Mouse (Mus musculus): ENCODE measurements around the gene Cdk14.

Gene Cdk14

GRCm38 (mm10) chr5:5071526-5071925 is 348.6 kb downstream of the Cdk14 start:
- no peak for DNase-seq (ENCODE audit: low spot score in 2 of 2)

- DNase-seq (ENCODE audit: low spot score in 2 of 2), result no peak
These were observed 355.4 kb downstream of the Cdk14 start for GRCm38 (mm10) chr5:5064686-5065085.

- DNase-seq (ENCODE audit: low spot score in 2 of 2), result no peak
These were observed 363.8 kb downstream of the Cdk14 start for GRCm38 (mm10) chr5:5056102-5056883.

GRCm38 (mm10) chr5:5055494-5055893 is 364.6 kb downstream of the Cdk14 start:
- no peak for DNase-seq (ENCODE audit: low spot score in 2 of 2)

- no peak for DNase-seq (ENCODE audit: low spot score in 2 of 2)
These were observed 365.8 kb downstream of the Cdk14 start for GRCm38 (mm10) chr5:5054270-5054669.

GRCm38 (mm10) chr5:5044326-5044725 is 375.8 kb downstream of the Cdk14 start:
- no peak for DNase-seq (ENCODE audit: low spot score in 2 of 2)

GRCm38 (mm10) chr5:5042735-5043134 is 377.4 kb downstream of the Cdk14 start:
- DNase-seq (ENCODE audit: low spot score in 2 of 2), result no peak

GRCm38 (mm10) chr5:5041480-5041879 is 378.6 kb downstream of the Cdk14 start:
- no peak for DNase-seq (ENCODE audit: low spot score in 2 of 2)

GRCm38 (mm10) chr5:5039700-5040284 is 380.3 kb downstream of the Cdk14 start:
- DNase-seq (ENCODE audit: low spot score in 2 of 2), result no peak

- no peak for DNase-seq (ENCODE audit: low spot score in 2 of 2)
These were observed 386.7 kb downstream of the Cdk14 start for GRCm38 (mm10) chr5:5033445-5033844.

- no peak for DNase-seq (ENCODE audit: low spot score in 2 of 2)
These were observed 387.3 kb downstream of the Cdk14 start for GRCm38 (mm10) chr5:5032847-5033246.

GRCm38 (mm10) chr5:5032446-5032845 is 387.7 kb downstream of the Cdk14 start:
- DNase-seq (ENCODE audit: low spot score in 2 of 2), result no peak

GRCm38 (mm10) chr5:5030431-5030830 is 389.7 kb downstream of the Cdk14 start:
- DNase-seq (ENCODE audit: low spot score in 2 of 2), result no peak

- no peak for DNase-seq (ENCODE audit: low spot score in 2 of 2)
These were observed 401.2 kb downstream of the Cdk14 start for GRCm38 (mm10) chr5:5018959-5019358.

- no peak for DNase-seq (ENCODE audit: low spot score in 2 of 2)
These were observed 401.9 kb downstream of the Cdk14 start for GRCm38 (mm10) chr5:5018242-5018641.

GRCm38 (mm10) chr5:5013783-5014182 is 406.3 kb downstream of the Cdk14 start:
- no peak for DNase-seq (ENCODE audit: low spot score in 2 of 2)

- DNase-seq (ENCODE audit: low spot score in 2 of 2), result no peak
These were observed 407.4 kb downstream of the Cdk14 start for GRCm38 (mm10) chr5:5012521-5013346.

GRCm38 (mm10) chr5:5008153-5008745 is 411.9 kb downstream of the Cdk14 start:
- no peak for DNase-seq (ENCODE audit: low spot score in 2 of 2)

GRCm38 (mm10) chr5:5007489-5008152 is 412.5 kb downstream of the Cdk14 start:
- DNase-seq (ENCODE audit: low spot score in 2 of 2), result no peak

- DNase-seq (ENCODE audit: low spot score in 2 of 2), result no peak
These were observed 414.5 kb downstream of the Cdk14 start for GRCm38 (mm10) chr5:5005633-5006032.

- no peak for DNase-seq (ENCODE audit: low spot score in 2 of 2)
These were observed 415.4 kb downstream of the Cdk14 start for GRCm38 (mm10) chr5:5004740-5005139.

GRCm38 (mm10) chr5:4993192-4993601 is 426.9 kb downstream of the Cdk14 start:
- DNase-seq (ENCODE audit: low spot score in 2 of 2), result no peak
